Mouse (Mus musculus) C2C12 (cell line): ENCODE measurements around the gene Morc2a.

Experiments used
- CEBPB ChIP-seq: IDR thresholded peaks from one replicate; pipeline ENCODE4 v1.6.1; 2011; ENCODE audit warnings: low read depth, mild to moderate bottlenecking, control low read depth, moderate library complexity
- CTCF ChIP-seq: IDR thresholded peaks from one replicate; pipeline ENCODE4 v1.5.1; 2011; ENCODE audit not compliant: control insufficient read depth, insufficient read depth, insufficient read length
- MYOG ChIP-seq: IDR thresholded peaks from one replicate; pipeline ENCODE4 v1.6.1; 2011; ENCODE audit not compliant: control insufficient read depth, insufficient read length; ENCODE audit errors: extremely low read depth
- USF1 ChIP-seq: IDR thresholded peaks from one replicate; pipeline ENCODE4 v1.6.1; 2011; ENCODE audit warnings: low read depth, mild to moderate bottlenecking, control low read depth, moderate library complexity

DNA sequence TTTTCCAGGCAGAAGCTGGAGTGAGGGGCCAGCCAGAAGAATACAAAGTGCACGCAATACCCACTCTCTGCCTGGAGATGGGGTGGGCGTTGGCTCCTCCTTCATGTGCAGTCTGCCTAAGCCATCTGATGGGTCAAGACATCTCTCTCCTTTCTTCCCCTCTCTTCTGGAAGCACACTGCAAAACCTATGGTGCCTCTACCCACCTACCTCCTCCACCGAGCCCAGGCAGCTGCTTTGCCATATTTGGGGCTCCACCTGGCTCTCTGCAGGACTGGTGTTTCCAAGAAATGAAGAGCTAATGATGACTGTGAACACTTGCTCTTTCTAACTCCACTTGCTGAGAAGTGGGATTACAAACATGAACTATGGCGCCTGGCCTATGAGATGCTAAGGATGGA lies 82.5 kb downstream of the Morc2a start:
- no peak for TF ChIP-seq CTCF
- no peak for TF ChIP-seq MYOG
- TF ChIP-seq USF1, result no peak
- no peak for TF ChIP-seq CEBPB
